Mouse (Mus musculus) heart, adult 2 months (tissue): ENCODE results near the gene Coro7.

ENCODE experiments used
- CTCF ChIP-seq: fragments of 200-600 bp; IDR thresholded peaks from 2 replicates; pipeline ENCODE4 v1.8.1; 2022; ENCODE audit warnings: antibody characterized with exemption, mild to moderate bottlenecking, moderate library complexity
- POLR2A ChIP-seq: fragments of 200-500 bp; IDR thresholded peaks from 2 replicates; pipeline ENCODE4 v1.6.1; 2011; ENCODE audit warnings: mild to moderate bottlenecking, low read depth, low read length, control low read depth; ENCODE audit not compliant: insufficient read depth

GRCm38 (mm10) chr16:4652707-4653416, 26.7 kb downstream of the Coro7 start:
- no peak for TF ChIP-seq CTCF
- TF ChIP-seq POLR2A, result no peak
